Mouse (Mus musculus): Measurements from ENCODE around the gene Cyb5r2.

Gene Cyb5r2

GRCm38 (mm10) chr7:107722536-107722935, 35.3 kb downstream of the Cyb5r2 start:
- DNase-seq (ENCODE audit: low spot score in 2 of 2): no peak

GRCm38 (mm10) chr7:107720771-107721170, 37.1 kb downstream of the Cyb5r2 start:
- no peak for DNase-seq (ENCODE audit: low spot score in 2 of 2)

GRCm38 (mm10) chr7:107714067-107714466, 43.8 kb downstream of the Cyb5r2 start:
- DNase-seq (ENCODE audit: low spot score in 2 of 2): no peak

- DNase-seq (ENCODE audit: low spot score in 2 of 2): no peak
These were observed 45.1 kb downstream of the Cyb5r2 start for GRCm38 (mm10) chr7:107712743-107713142.

GRCm38 (mm10) chr7:107708491-107709112, 49.2 kb downstream of the Cyb5r2 start:
- DNase-seq (ENCODE audit: low spot score in 2 of 2): peak; percentile 55 to 61

- DNase-seq (ENCODE audit: low spot score in 2 of 2): no peak
These were observed 50.2 kb downstream of the Cyb5r2 start for GRCm38 (mm10) chr7:107707650-107708049.

- DNase-seq (ENCODE audit: low spot score in 2 of 2): no peak
These were observed 51.9 kb downstream of the Cyb5r2 start for GRCm38 (mm10) chr7:107705941-107706340.

- no peak for DNase-seq (ENCODE audit: low spot score in 2 of 2)
These were observed 55.1 kb downstream of the Cyb5r2 start for GRCm38 (mm10) chr7:107702461-107703380.

GRCm38 (mm10) chr7:107700646-107701045, 57.2 kb downstream of the Cyb5r2 start:
- no peak for DNase-seq (ENCODE audit: low spot score in 2 of 2)

- no peak for DNase-seq (ENCODE audit: low spot score in 2 of 2)
These were observed 57.9 kb downstream of the Cyb5r2 start for GRCm38 (mm10) chr7:107699926-107700325.
